Mouse (Mus musculus): ENCODE results near the gene Trappc12. TPM values are rescaled to one million over a fixed set of nuclear protein-coding genes. Genes with fewer than 3 reads are reported as not detected.

The Trappc12 gene
- 13.0 TPM for polyA plus RNA-seq (2014; fragmentation: Illumina TruSeq; extraction: RNeasy Lipid Tissue Mini Kit (QIAGEN cat#74804); ENCODE audit: low read depth, low replicate concordance)

GRCm38 (mm10) chr12:28750021-28750633 is at the start of gene Trappc12:
Gene Trappc12, minus strand, starts transcription at chr12:28750472.

GRCm38 (mm10) chr12:28751508-28752263 is 1.4 kb upstream of the Trappc12 start, which contains the start of gene Eipr1:
Gene Eipr1, plus strand, starts transcription at chr12:28751803.

GRCm38 (mm10) chr12:28675121-28675924 is 74.9 kb downstream of the Trappc12 start, which contains the start of gene Adi1:
Gene Adi1, plus strand, starts transcription at chr12:28675231.

GRCm38 (mm10) chr12:28649141-28650110 is 100.8 kb downstream of the Trappc12 start, which contains the start of gene Rnaseh1:
Gene Rnaseh1, plus strand, starts transcription at chr12:28649602.

Other genes starting within 250 kb of the Trappc12 start
- 86.6 TPM for gene Dcdc2c, start 198.1 kb downstream of the Trappc12 start, polyA plus RNA-seq (2014; fragmentation: Illumina TruSeq; extraction: RNeasy Lipid Tissue Mini Kit (QIAGEN cat#74804); ENCODE audit: low read depth, low replicate concordance)
- gene Allc, start 167.9 kb downstream of the Trappc12 start, polyA plus RNA-seq (2014; fragmentation: Illumina TruSeq; extraction: RNeasy Lipid Tissue Mini Kit (QIAGEN cat#74804); ENCODE audit: low read depth, low replicate concordance) = 468 TPM
- gene Colec11, start 127.1 kb downstream of the Trappc12 start, polyA plus RNA-seq (2014; fragmentation: Illumina TruSeq; extraction: RNeasy Lipid Tissue Mini Kit (QIAGEN cat#74804); ENCODE audit: low read depth, low replicate concordance) = 0.24 TPM
- 532 TPM for gene Rps7, start 114.5 kb downstream of the Trappc12 start, polyA plus RNA-seq (2014; fragmentation: Illumina TruSeq; extraction: RNeasy Lipid Tissue Mini Kit (QIAGEN cat#74804); ENCODE audit: low read depth, low replicate concordance)
- gene Rnaseh1, start 100.9 kb downstream of the Trappc12 start, polyA plus RNA-seq (2014; fragmentation: Illumina TruSeq; extraction: RNeasy Lipid Tissue Mini Kit (QIAGEN cat#74804); ENCODE audit: low read depth, low replicate concordance) = 1.9 TPM
- gene Adi1, start 75.2 kb downstream of the Trappc12 start, polyA plus RNA-seq (2014; fragmentation: Illumina TruSeq; extraction: RNeasy Lipid Tissue Mini Kit (QIAGEN cat#74804); ENCODE audit: low read depth, low replicate concordance) = 14.9 TPM
- 8.0 TPM for gene Eipr1, start 1.3 kb upstream of the Trappc12 start, polyA plus RNA-seq (2014; fragmentation: Illumina TruSeq; extraction: RNeasy Lipid Tissue Mini Kit (QIAGEN cat#74804); ENCODE audit: low read depth, low replicate concordance)